Mouse (Mus musculus) stomach, postnatal 0 days (tissue): ENCODE results near the gene Glud1.

ENCODE experiments used
- CTCF ChIP-seq: IDR thresholded peaks from 2 replicates; pipeline ENCODE4 v1.5.1; 2016; ENCODE audit warnings: antibody characterized with exemption, low read depth, mild to moderate bottlenecking, moderate library complexity
- EP300 ChIP-seq: optimal IDR thresholded peaks from 2 replicates; pipeline ENCODE3; 2016; ENCODE audit warnings: antibody characterized with exemption

DNA sequence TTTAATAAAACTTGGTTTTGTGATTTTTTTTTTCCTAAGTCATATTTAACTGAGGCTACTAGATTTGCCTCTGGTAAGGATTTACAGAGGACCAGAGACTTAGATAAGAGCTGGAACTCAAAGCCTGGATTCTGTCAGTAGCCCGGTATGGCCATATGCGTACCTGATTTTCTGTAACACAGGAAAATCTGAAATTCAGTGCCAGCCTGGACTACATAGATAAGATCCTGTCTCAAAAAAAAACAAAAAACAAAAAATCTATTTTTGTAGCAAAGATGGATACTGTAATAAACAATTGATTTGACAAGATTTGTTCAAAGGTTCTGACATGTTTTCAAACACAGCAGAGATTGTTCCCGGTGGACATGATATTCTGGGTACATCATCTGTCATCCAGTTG is 3.1 kb downstream of the Glud1 start:
- no peak for TF ChIP-seq CTCF
- TF ChIP-seq EP300, result no peak
